Mouse (Mus musculus) thymus, adult 2 months (tissue): ENCODE measurements around the gene Snx11.

ENCODE experiments used
- CTCF ChIP-seq: fragments of 200-500 bp; IDR thresholded peaks from 2 replicates; pipeline ENCODE4 v1.5.1; 2012; ENCODE audit warnings: mild to moderate bottlenecking, control low read depth, low read length, moderate library complexity, borderline replicate concordance; ENCODE audit not compliant: control insufficient read depth, poor library complexity, insufficient read depth; ENCODE audit errors: extremely low read depth
- POLR2A ChIP-seq: fragments of 200-500 bp; IDR thresholded peaks from 2 replicates; pipeline ENCODE4 v1.6.1; 2012; ENCODE audit warnings: mild to moderate bottlenecking, low read length, control low read depth, moderate library complexity; ENCODE audit not compliant: control insufficient read depth, poor library complexity, insufficient read depth; ENCODE audit errors: extremely low read depth

GRCm38 (mm10) chr11:96808066-96808465, 30.7 kb upstream of the Snx11 start:
- TF ChIP-seq CTCF (no peak), POLR2A (no peak)
